Mouse (Mus musculus): ENCODE results near the gene Vcam1.

DNA sequence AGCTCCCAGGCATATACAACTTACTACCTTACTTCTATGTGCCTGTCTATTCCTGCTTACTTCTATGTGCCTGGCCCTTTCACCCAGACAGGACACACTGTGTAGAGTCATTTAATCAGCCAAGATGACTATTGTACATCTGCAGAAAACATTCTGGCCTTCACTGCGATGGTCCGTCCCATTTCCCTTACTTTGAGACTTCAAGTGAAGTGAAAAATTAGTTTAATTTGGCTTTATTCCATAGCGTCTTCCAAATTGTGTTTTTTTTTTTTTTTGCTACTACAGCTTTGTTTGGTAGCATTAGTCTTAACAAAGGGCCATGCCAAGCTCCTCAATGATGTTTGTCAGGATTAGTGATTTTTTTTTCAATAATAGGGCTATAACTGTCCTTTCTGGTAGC lies 33.6 kb downstream of the Vcam1 start:
- TF ChIP-seq CTCF (IDR thresholded peaks at IDR 0.05; ENCODE audit: low read depth, low read length) = no peak
- no peak for TF ChIP-seq POLR2A (IDR thresholded peaks at IDR 0.05; ENCODE audit: extremely low read depth, insufficient read depth, low read length)
